Mouse (Mus musculus) c-Kit-positive CD71-negative TER-119-negative erythroid progenitor cells, embryonic 14.5 days (primary cell): ENCODE results near the gene Krt83.

ENCODE experiments used
- DNase-seq: peaks from one replicate; pipeline ENCODE4 v3.0.0-alpha.2; 2013; ENCODE audit warnings: low read depth

The Krt83 gene

GRCm38 (mm10) chr15:101472952-101473528, 18.3 kb downstream of the Krt83 start, which contains the start of gene Krt86:
TSS of gene Krt86 (plus strand) at chr15:101473478.
- DNase-seq: peak; percentile 58

- DNase-seq: no peak
Observed at GRCm38 (mm10) chr15:101469093-101469492, 22.2 kb downstream of the Krt83 start.

GRCm38 (mm10) chr15:101463651-101464050, 27.7 kb downstream of the Krt83 start, which contains the start of gene Krt81:
TSS of gene Krt81 (minus strand) at chr15:101463751.
- no peak for DNase-seq

- no peak for DNase-seq
Observed at GRCm38 (mm10) chr15:101459283-101459682, 32.0 kb downstream of the Krt83 start.

- DNase-seq: no peak
Observed at GRCm38 (mm10) chr15:101458361-101458930, 32.9 kb downstream of the Krt83 start.

- no peak for DNase-seq
Observed at GRCm38 (mm10) chr15:101455891-101456290, 35.4 kb downstream of the Krt83 start.

GRCm38 (mm10) chr15:101455292-101455691, 36.0 kb downstream of the Krt83 start:
- no peak for DNase-seq

- no peak for DNase-seq
Observed at GRCm38 (mm10) chr15:101454774-101455173, 36.5 kb downstream of the Krt83 start.

- DNase-seq: peak; percentile 66
Observed at GRCm38 (mm10) chr15:101453093-101453736, 38.1 kb downstream of the Krt83 start.

GRCm38 (mm10) chr15:101447444-101447843, 43.9 kb downstream of the Krt83 start, which contains the start of gene Krt88:
TSS of gene Krt88 (plus strand) at chr15:101447744.
- no peak for DNase-seq

GRCm38 (mm10) chr15:101446572-101446971, 44.7 kb downstream of the Krt83 start:
- no peak for DNase-seq

- no peak for DNase-seq
Observed at GRCm38 (mm10) chr15:101440837-101441236, 50.5 kb downstream of the Krt83 start.

- DNase-seq: no peak
Observed at GRCm38 (mm10) chr15:101438555-101438954, 52.8 kb downstream of the Krt83 start, which contains the start of gene Krt87. TSS of gene Krt87 (minus strand) at chr15:101438804.

GRCm38 (mm10) chr15:101436611-101437010, 54.7 kb downstream of the Krt83 start:
- DNase-seq: no peak
